Mouse (Mus musculus): ENCODE results near the gene Dnal4.

Gene Dnal4

GRCm38 (mm10) chr15:79740739-79741138 lies 36.9 kb downstream of the Dnal4 start:
- in situ Hi-C loops (cut with MboI, MseI) = no loop called here

GRCm38 (mm10) chr15:79734311-79734710 lies 43.3 kb downstream of the Dnal4 start:
- in situ Hi-C loops (cut with MboI, MseI) = no loop called here

- in situ Hi-C loops (cut with MboI, MseI) = no loop called here
These were observed 44.0 kb downstream of the Dnal4 start for GRCm38 (mm10) chr15:79733640-79734039.

- in situ Hi-C loops (cut with MboI, MseI) = no loop called here
These were observed 44.5 kb downstream of the Dnal4 start for GRCm38 (mm10) chr15:79733192-79733591.

GRCm38 (mm10) chr15:79731554-79731953 lies 46.1 kb downstream of the Dnal4 start:
- in situ Hi-C loops (cut with MboI, MseI) = no loop called here

- in situ Hi-C loops (cut with MboI, MseI) = no loop called here
These were observed 48.8 kb downstream of the Dnal4 start for GRCm38 (mm10) chr15:79728731-79729388.

- in situ Hi-C loops (cut with MboI, MseI) = no loop called here
These were observed 49.3 kb downstream of the Dnal4 start for GRCm38 (mm10) chr15:79728311-79728710.

- in situ Hi-C loops (cut with MboI, MseI) = no loop called here
These were observed 49.8 kb downstream of the Dnal4 start for GRCm38 (mm10) chr15:79727840-79728239.

GRCm38 (mm10) chr15:79725190-79725789 lies 52.4 kb downstream of the Dnal4 start:
- in situ Hi-C loops (cut with MboI, MseI) = no loop called here

- in situ Hi-C loops (cut with MboI, MseI) = no loop called here
These were observed 54.2 kb downstream of the Dnal4 start for GRCm38 (mm10) chr15:79723439-79723838.

- in situ Hi-C loops (cut with MboI, MseI) = no loop called here
These were observed 56.9 kb downstream of the Dnal4 start for GRCm38 (mm10) chr15:79720796-79721195.

GRCm38 (mm10) chr15:79720267-79720666 lies 57.4 kb downstream of the Dnal4 start:
- in situ Hi-C loops (cut with MboI, MseI) = no loop called here

GRCm38 (mm10) chr15:79716710-79717109 lies 60.9 kb downstream of the Dnal4 start:
- in situ Hi-C loops (cut with MboI, MseI) = no loop called here

- in situ Hi-C loops (cut with MboI, MseI) = no loop called here
These were observed 62.0 kb downstream of the Dnal4 start for GRCm38 (mm10) chr15:79715646-79716045.

Data from T-helper 1 cell (primary cell).